Mouse (Mus musculus) fibroblast of lung, adult 2 months (primary cell): ENCODE results near the gene Foxa3.

ENCODE experiments used
- DNase-seq: peaks from one replicate; pipeline ENCODE4 v3.0.0-alpha.2; 2011; ENCODE audit warnings: low read depth

Foxa3 gene

GRCm38 (mm10) chr7:19024581-19025255 lies 1.4 kb upstream of the Foxa3 start:
- DNase-seq, result no peak

- DNase-seq, result peak; percentile 86
Observed at GRCm38 (mm10) chr7:19024096-19024506, 763 bp upstream of the Foxa3 start, which contains the start of gene Sympk. TSS of gene Sympk (plus strand) at chr7:19024377.

- no peak for DNase-seq
Observed at GRCm38 (mm10) chr7:19022189-19022958, 964 bp downstream of the Foxa3 start.

GRCm38 (mm10) chr7:19021048-19021447 lies 2.3 kb downstream of the Foxa3 start:
- no peak for DNase-seq

GRCm38 (mm10) chr7:19017909-19018308 lies 5.4 kb downstream of the Foxa3 start:
- DNase-seq, result no peak

GRCm38 (mm10) chr7:19016042-19016441 lies 7.3 kb downstream of the Foxa3 start:
- no peak for DNase-seq

GRCm38 (mm10) chr7:19014452-19014851 lies 8.9 kb downstream of the Foxa3 start:
- no peak for DNase-seq

- DNase-seq, result no peak
Observed at GRCm38 (mm10) chr7:19012882-19013281, 10.5 kb downstream of the Foxa3 start.

GRCm38 (mm10) chr7:19012025-19012621 lies 11.2 kb downstream of the Foxa3 start:
- no peak for DNase-seq

GRCm38 (mm10) chr7:19010581-19010980 lies 12.8 kb downstream of the Foxa3 start:
- no peak for DNase-seq

- no peak for DNase-seq
Observed at GRCm38 (mm10) chr7:19007026-19007977, 16.0 kb downstream of the Foxa3 start.

GRCm38 (mm10) chr7:19006476-19006875 lies 16.9 kb downstream of the Foxa3 start:
- peak; percentile 76 for DNase-seq

GRCm38 (mm10) chr7:19005417-19006121 lies 17.8 kb downstream of the Foxa3 start:
- DNase-seq, result no peak

GRCm38 (mm10) chr7:19004631-19005079 lies 18.7 kb downstream of the Foxa3 start:
- DNase-seq, result no peak

GRCm38 (mm10) chr7:19003902-19004630 lies 19.3 kb downstream of the Foxa3 start, which contains the start of gene Irf2bp1:
TSS of gene Irf2bp1 (plus strand) at chr7:19004044.
- peak; percentile 85 for DNase-seq

- DNase-seq, result peak; percentile 72
Observed at GRCm38 (mm10) chr7:19002848-19003498, 20.4 kb downstream of the Foxa3 start.

GRCm38 (mm10) chr7:19002115-19002514 lies 21.2 kb downstream of the Foxa3 start:
- DNase-seq, result no peak

GRCm38 (mm10) chr7:19001807-19002085 lies 21.6 kb downstream of the Foxa3 start:
- DNase-seq, result no peak

- no peak for DNase-seq
Observed at GRCm38 (mm10) chr7:19001066-19001806, 22.1 kb downstream of the Foxa3 start.
